Mouse (Mus musculus) hindbrain, embryonic 14.5 days (tissue): ENCODE data around the gene Ints2. TPM values are rescaled to one million over a fixed set of nuclear protein-coding genes. Genes with fewer than 3 reads are reported as not detected.
"Not testable (repeated sequence)": the region's sequence is repeated elsewhere in the genome, so short reads cannot be mapped to it uniquely, and the experiment has no call there.

Source experiments
- ATAC-seq: fragments of 200-750 bp; cut with Nextera tagmentation; 2 replicates; pipeline ENCODE4 v1.8.0; 2017; ENCODE audit warnings: moderate number of reproducible peaks, mild to moderate bottlenecking, moderate TSS enrichment, moderate library complexity; ENCODE audit not compliant: low FRiP score
- DNase-seq: peaks from one replicate; pipeline ENCODE4 v3.0.0-alpha.2; 2015; ENCODE audit warnings: low spot score
- H3K27ac ChIP-seq: fragments of 300-500 bp; sonication (generic); 2 replicates; pipeline ENCODE4 v1.5.1; 2014; ENCODE audit warnings: mild to moderate bottlenecking, moderate library complexity
- H3K27me3 ChIP-seq: fragments of 300-500 bp; sonication (generic); 2 replicates; pipeline ENCODE4 v1.6.1; 2014; ENCODE audit warnings: mild to moderate bottlenecking, low read length, mixed read lengths; ENCODE audit not compliant: control insufficient read depth, insufficient read depth
- H3K36me3 ChIP-seq: fragments of 300-500 bp; sonication (generic); replicated peaks from 2 replicates; pipeline ENCODE4 v1.6.1; 2014; ENCODE audit not compliant: control insufficient read depth, insufficient read depth
- H3K4me1 ChIP-seq: fragments of 300-500 bp; sonication (generic); replicated peaks from 2 replicates; pipeline ENCODE4 v1.6.1; 2014; ENCODE audit warnings: antibody characterized with exemption, low read length, mixed read lengths; ENCODE audit not compliant: control insufficient read depth, insufficient read depth
- H3K4me2 ChIP-seq: fragments of 300-500 bp; sonication (generic); replicated peaks from 2 replicates; pipeline ENCODE4 v1.6.1; 2014; ENCODE audit warnings: mild to moderate bottlenecking, moderate library complexity
- H3K4me3 ChIP-seq: fragments of 300-500 bp; sonication (generic); replicated peaks from 2 replicates; pipeline ENCODE4 v1.5.1; 2014; ENCODE audit warnings: mild to moderate bottlenecking, low read length
- H3K9ac ChIP-seq: fragments of 300-500 bp; sonication (generic); 2 replicates; pipeline ENCODE4 v1.6.1; 2014
- H3K9me3 ChIP-seq: fragments of 300-500 bp; sonication (generic); 2 replicates; pipeline ENCODE4 v1.6.1; 2016; ENCODE audit warnings: low read length; ENCODE audit not compliant: control insufficient read depth
- WGBS: fragments of 180-500 bp; shearing (Covaris S2); extraction: QIAGEN DNeasy Blood & Tissue Kit; methylation state at CpG from one replicate; pipeline ENCODE4 v1.1.7; 2014; 5-methylcytosine and 5-hydroxymethylcytosine counted together
- polyA plus RNA-seq: library from polyadenylated mRNA; unstranded; fragments of >200 nt; fragmentation: Nextera tagmentation; extraction: Ambion mirVana; gene quantifications from 2 replicates; pipeline ENCODE4 v1.2.1, GENCODE M21; 2014

The Ints2 gene
- polyA plus RNA-seq, 1 experiment from 2014 or later = 22.6 TPM

GRCm38 (mm10) chr11:86200460-86201021 lies 56.8 kb downstream of the Ints2 start:
- ATAC-seq (peak; percentile 67), DNase-seq (no peak)
- peaks cover 6% of the 10 kb centered on the region; the same call in 1 of the 2 replicates for H3K4me1 ChIP-seq
- no peaks in the 10 kb centered on the region for H3K27me3 ChIP-seq
- no peak overlapping the region for H3K27ac ChIP-seq
- H3K4me2 ChIP-seq = peak overlapping the region; percentile 87
- peaks cover 19% of the 10 kb centered on the region for H3K36me3 ChIP-seq
- 2% methylated on average over 21 of the region's 21 CpGs for WGBS
- H3K4me3 ChIP-seq = peak overlapping the region; percentile 71
- H3K9me3 ChIP-seq = peaks cover 16% of the 10 kb centered on the region; the same call in 1 of the 2 replicates
- peak overlapping the region; percentile 56 for H3K9ac ChIP-seq

DNA sequence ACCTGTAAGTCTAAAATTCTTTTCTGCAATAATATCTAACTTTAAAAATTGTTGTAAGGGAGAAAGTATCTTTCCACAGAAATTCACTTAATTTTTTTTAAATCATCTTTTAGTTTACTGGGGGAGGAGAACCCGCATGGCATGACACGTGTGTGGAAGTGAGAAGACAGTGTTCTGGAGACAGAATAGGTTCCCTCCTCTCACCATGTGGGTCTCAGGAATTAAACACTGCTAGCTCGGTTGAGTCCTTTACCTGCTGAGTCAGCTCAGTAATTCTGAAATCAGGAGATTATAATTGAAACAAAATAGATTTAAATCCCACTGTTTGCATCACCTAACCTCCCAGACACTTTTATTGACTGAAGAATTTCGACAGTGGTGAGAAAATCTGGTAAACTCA lies 57.6 kb downstream of the Ints2 start:
- no peak overlapping the region for H3K4me3 ChIP-seq
- WGBS = 73% methylated on average over 4 of the region's 4 CpGs
- no peak overlapping the region for H3K9ac ChIP-seq
- peak overlapping the region; percentile 87; the same call in 1 of the 2 replicates for H3K4me2 ChIP-seq
- H3K36me3 ChIP-seq = peaks cover 11% of the 10 kb centered on the region
- H3K27me3 ChIP-seq = no peaks in the 10 kb centered on the region
- H3K27ac ChIP-seq = no peak overlapping the region
- H3K4me1 ChIP-seq = peaks cover 6% of the 10 kb centered on the region; the same call in 1 of the 2 replicates
- peaks cover 8% of the 10 kb centered on the region; the same call in 1 of the 2 replicates for H3K9me3 ChIP-seq
- ATAC-seq = no peak
- DNase-seq = no peak

GRCm38 (mm10) chr11:86185224-86185623 lies 72.2 kb downstream of the Ints2 start:
- H3K4me2 ChIP-seq, H3K9ac ChIP-seq, H3K27me3 ChIP-seq, H3K27ac ChIP-seq, ATAC-seq, H3K36me3 ChIP-seq, DNase-seq, H3K4me1 ChIP-seq, H3K4me3 ChIP-seq, H3K9me3 ChIP-seq: not testable (repeated sequence)
- 89% methylated on average over 7 of the region's 7 CpGs for WGBS

DNA sequence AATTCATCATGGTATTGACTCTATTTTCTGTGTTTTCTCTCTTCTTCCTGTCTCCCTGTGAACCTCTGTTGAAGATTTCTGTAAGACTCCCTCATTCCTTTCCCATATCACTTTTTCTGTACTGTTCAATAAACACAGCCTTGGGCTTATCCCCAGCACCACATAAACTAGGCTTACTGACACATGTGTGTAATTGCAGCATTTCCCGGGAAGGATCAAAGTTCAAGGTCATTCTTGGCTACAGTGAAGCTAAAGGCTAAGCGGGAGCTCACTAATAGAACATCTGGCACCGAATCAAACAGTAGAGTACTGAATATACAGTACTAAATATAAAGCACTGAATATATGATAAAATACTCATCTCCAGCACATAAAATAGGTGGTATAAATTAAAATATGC lies 81.5 kb downstream of the Ints2 start:
- 78% methylated on average over 3 of the region's 3 CpGs for WGBS
- no peak overlapping the region for H3K4me2 ChIP-seq

DNA sequence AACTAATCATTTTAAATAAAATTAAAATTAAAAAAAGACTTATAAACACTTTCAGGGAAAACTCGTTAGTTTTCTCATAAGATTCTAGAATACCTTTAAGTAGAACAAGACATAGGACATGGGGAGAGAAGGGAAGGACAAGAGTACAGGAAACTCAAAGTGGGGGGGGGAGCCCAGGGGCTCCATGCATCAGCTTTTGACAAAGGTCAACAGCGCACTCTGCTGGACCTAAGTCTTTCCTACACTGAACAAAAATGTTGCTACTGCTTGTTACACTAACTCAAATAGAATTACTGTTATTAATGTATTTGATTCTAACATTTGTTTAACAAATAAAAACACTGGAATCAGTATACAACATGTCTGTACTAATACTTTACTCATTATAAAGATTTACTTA lies 83.2 kb downstream of the Ints2 start:
- Histone ChIP-seq H3K27ac (no peak overlapping the region), H3K27me3 (no peaks in the 10 kb centered on the region), H3K9me3 (no peaks in the 10 kb centered on the region), H3K36me3 (no peaks in the 10 kb centered on the region), H3K4me3 (no peak overlapping the region), H3K4me2 (no peak overlapping the region), H3K4me1 (no peaks in the 10 kb centered on the region), H3K9ac (no peak overlapping the region)
- ATAC-seq = no peak
- DNase-seq = peak; percentile 73
- 62% methylated on average over 2 of the region's 2 CpGs for WGBS

More for the DNA sequence above, 81.5 kb downstream of the Ints2 start:
- DNase-seq (no peak), ATAC-seq (no peak)
- no peaks in the 10 kb centered on the region for H3K4me1 ChIP-seq
- H3K27me3 ChIP-seq = no peaks in the 10 kb centered on the region
- no peak overlapping the region for H3K9ac ChIP-seq
- no peak overlapping the region for H3K27ac ChIP-seq
- no peaks in the 10 kb centered on the region for H3K36me3 ChIP-seq
- no peaks in the 10 kb centered on the region for H3K9me3 ChIP-seq
- no peak overlapping the region for H3K4me3 ChIP-seq

DNA sequence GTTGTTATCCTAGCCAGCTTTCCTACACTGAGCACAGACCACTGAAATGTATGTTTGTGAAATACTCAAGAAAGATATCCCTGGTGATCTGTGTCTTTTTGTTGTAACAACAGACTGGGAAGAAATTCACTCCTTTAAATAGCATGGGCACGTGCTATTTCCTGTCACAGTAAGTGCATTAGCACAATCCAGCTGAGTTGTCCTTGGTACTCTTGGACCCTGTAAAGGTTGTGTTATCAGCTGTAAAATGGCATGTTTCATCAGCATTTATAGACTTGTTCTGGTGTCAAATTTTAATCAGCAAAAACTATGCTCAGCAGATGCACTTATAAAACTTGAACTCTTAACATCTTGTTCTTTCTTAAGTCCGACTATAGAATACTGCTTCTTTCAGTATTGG lies 86.6 kb downstream of the Ints2 start:
- Histone ChIP-seq H3K4me2 (no peak overlapping the region), H3K9ac (no peak overlapping the region), H3K36me3 (no peaks in the 10 kb centered on the region), H3K4me1 (no peaks in the 10 kb centered on the region), H3K9me3 (no peaks in the 10 kb centered on the region), H3K27ac (no peak overlapping the region), H3K4me3 (no peak overlapping the region), H3K27me3 (no peaks in the 10 kb centered on the region)
- no peak for ATAC-seq
- WGBS = 86% methylated on average over 2 of the region's 2 CpGs
- no peak for DNase-seq

Other genes starting within 250 kb of the Ints2 start
- gene Brip1, start 56.4 kb downstream of the Ints2 start, polyA plus RNA-seq = 1.5 and 1.6 TPM in 2 replicates
- 12.7 and 13.2 TPM in 2 replicates for gene Med13, start 100.0 kb upstream of the Ints2 start, polyA plus RNA-seq
- gene Rnft1, start 227.1 kb upstream of the Ints2 start, polyA plus RNA-seq = 15.7 and 17.6 TPM in 2 replicates